Mouse (Mus musculus): ENCODE measurements at regions not wholly inside any gene's neighbourhood (a gene's known extent, or its start where the extent isn't known, plus 50 kb on each side); places are given as distances from the start of the nearest gene placed in this dataset.

GRCm38 (mm10) chrX:11681274-11681673 lies 353.7 kb downstream of the H2al1j start:
- TF ChIP-seq CTCF (IDR thresholded peaks at IDR 0.05; ENCODE audit: extremely low read depth, insufficient read length, insufficient replicate concordance, low read depth, low read length) (no peak), POLR2A (IDR thresholded peaks at IDR 0.05; ENCODE audit: low read depth, low read length) (no peak)
